Mouse (Mus musculus): Measurements from ENCODE around the gene Pde10a. TPM values are rescaled to one million over a fixed set of nuclear protein-coding genes. Genes with fewer than 3 reads are reported as not detected.

The Pde10a gene
- total RNA-seq, 2 experiments from 2014 or later, result 3.5 to 4.4 TPM

GRCm38 (mm10) chr17:8745334-8745733 lies 220.2 kb downstream of the Pde10a start:
- DNase-seq (ENCODE audit: low spot score), result no peak

GRCm38 (mm10) chr17:8749426-8749825 lies 224.3 kb downstream of the Pde10a start:
- no peak for DNase-seq (ENCODE audit: low spot score)

GRCm38 (mm10) chr17:8757576-8757975 lies 232.4 kb downstream of the Pde10a start:
- peak; percentile 31 for DNase-seq (ENCODE audit: low spot score)

- DNase-seq (ENCODE audit: low spot score), result no peak
Observed at GRCm38 (mm10) chr17:8763248-8763647, 238.1 kb downstream of the Pde10a start.

GRCm38 (mm10) chr17:8765987-8766576 lies 240.9 kb downstream of the Pde10a start:
- no peak for DNase-seq (ENCODE audit: low spot score)

- DNase-seq (ENCODE audit: low spot score), result no peak
Observed at GRCm38 (mm10) chr17:8769155-8769554, 244.0 kb downstream of the Pde10a start.

- DNase-seq (ENCODE audit: low spot score), result no peak
Observed at GRCm38 (mm10) chr17:8773391-8773790, 248.2 kb downstream of the Pde10a start.

GRCm38 (mm10) chr17:8774301-8774700 lies 249.1 kb downstream of the Pde10a start:
- DNase-seq (ENCODE audit: low spot score), result no peak

- DNase-seq (ENCODE audit: low spot score), result no peak
Observed at GRCm38 (mm10) chr17:8775571-8776161, 250.5 kb downstream of the Pde10a start.

GRCm38 (mm10) chr17:8777710-8778109 lies 252.5 kb downstream of the Pde10a start:
- DNase-seq (ENCODE audit: low spot score), result no peak

- no peak for DNase-seq (ENCODE audit: low spot score)
Observed at GRCm38 (mm10) chr17:8778839-8779238, 253.7 kb downstream of the Pde10a start.

- no peak for DNase-seq (ENCODE audit: low spot score)
Observed at GRCm38 (mm10) chr17:8780484-8780883, 255.3 kb downstream of the Pde10a start.

- no peak for DNase-seq (ENCODE audit: low spot score)
Observed at GRCm38 (mm10) chr17:8781040-8781439, 255.9 kb downstream of the Pde10a start.

GRCm38 (mm10) chr17:8781576-8781975 lies 256.4 kb downstream of the Pde10a start:
- DNase-seq (ENCODE audit: low spot score), result no peak

GRCm38 (mm10) chr17:8785908-8786307 lies 260.7 kb downstream of the Pde10a start:
- no peak for DNase-seq (ENCODE audit: low spot score)

- no peak for DNase-seq (ENCODE audit: low spot score)
Observed at GRCm38 (mm10) chr17:8786484-8786883, 261.3 kb downstream of the Pde10a start.

- no peak for DNase-seq (ENCODE audit: low spot score)
Observed at GRCm38 (mm10) chr17:8787762-8788161, 262.6 kb downstream of the Pde10a start.

- DNase-seq (ENCODE audit: low spot score), result no peak
Observed at GRCm38 (mm10) chr17:8791561-8791960, 266.4 kb downstream of the Pde10a start.

GRCm38 (mm10) chr17:8792611-8793010 lies 267.4 kb downstream of the Pde10a start:
- no peak for DNase-seq (ENCODE audit: low spot score)

GRCm38 (mm10) chr17:8797624-8798023 lies 272.5 kb downstream of the Pde10a start:
- DNase-seq (ENCODE audit: low spot score), result no peak

GRCm38 (mm10) chr17:8798531-8799295 lies 273.5 kb downstream of the Pde10a start:
- DNase-seq (ENCODE audit: low spot score), result no peak

- no peak for DNase-seq (ENCODE audit: low spot score)
Observed at GRCm38 (mm10) chr17:8799296-8799731, 274.1 kb downstream of the Pde10a start.
